8 mouse cellular contexts compared by ENCODE assay signal in genomic region chr17:47294091-47294534, GRCm38 (mm10).
DNase-seq lines count a peak whose midpoint lies in the region; ATAC-seq lines count a peak whose summit lies in the region.

No protein-coding gene starts in this region.

- 64% methylated on average over 5 of the region's 5 CpGs for WGBS in neural tube, embryonic 13.5 days
- 55% methylated on average over 5 of the region's 5 CpGs for WGBS in neural tube, embryonic 15.5 days
- WGBS in forebrain, embryonic 13.5 days: 35% methylated on average over 5 of the region's 5 CpGs

- ATAC-seq in neural tube, embryonic 13.5 days (ENCODE audit: low read depth): peak; percentile 61; the same call in 1 of the 2 replicates
- no peak for ATAC-seq in neural tube, embryonic 15.5 days (ENCODE audit: low FRiP score)
- ATAC-seq in forebrain, embryonic 13.5 days: 0 out of 2 replicates have a peak, but pooled peaks have one; percentile 43
- no peak for ATAC-seq in erythroid progenitor cell, adult 5-6 weeks (replicated peaks; ENCODE audit: low FRiP score, poor library complexity, severe bottlenecking)

- H3K27ac ChIP-seq in neural tube, embryonic 13.5 days (replicated peaks): no peak overlapping the region
- no peak overlapping the region for H3K27ac ChIP-seq in neural tube, embryonic 15.5 days (replicated peaks)
- no peak overlapping the region; the same call in 1 of the 2 replicates for H3K27ac ChIP-seq in forebrain, embryonic 13.5 days

- peaks cover 19% of the 10 kb centered on the region for H3K4me1 ChIP-seq in neural tube, embryonic 13.5 days (replicated peaks)
- H3K4me1 ChIP-seq in neural tube, embryonic 15.5 days: peaks cover 18% of the 10 kb centered on the region
- peaks cover 15% of the 10 kb centered on the region for H3K4me1 ChIP-seq in forebrain, embryonic 13.5 days

- peak; percentile 43 for DNase-seq in induced T-regulatory cell, adult 2 months (ENCODE audit: low read depth)
- DNase-seq in lung, postnatal 10 days: peak; percentile 48
- DNase-seq in urinary bladder, postnatal 25 days (ENCODE audit: low spot score): peak; percentile 33
- DNase-seq in cerebellum, adult 11-12 months: no peak

- H3K9me3 ChIP-seq in neural tube, embryonic 13.5 days: no peaks in the 10 kb centered on the region
- H3K9me3 ChIP-seq in neural tube, embryonic 15.5 days (replicated peaks): no peaks in the 10 kb centered on the region
- H3K9me3 ChIP-seq in forebrain, embryonic 13.5 days (replicated peaks): no peaks in the 10 kb centered on the region

- peaks cover 8% of the 10 kb centered on the region for H3K36me3 ChIP-seq in neural tube, embryonic 13.5 days
- H3K36me3 ChIP-seq in neural tube, embryonic 15.5 days: 0 out of 2 replicates have a peak, but pooled peaks cover 3% of the 10 kb centered on the region
- H3K36me3 ChIP-seq in forebrain, embryonic 13.5 days (ENCODE audit: poor library complexity, severe bottlenecking): peaks cover 8% of the 10 kb centered on the region; the same call in 1 of the 2 replicates

- no peak overlapping the region for H3K4me3 ChIP-seq in neural tube, embryonic 13.5 days
- H3K4me3 ChIP-seq in neural tube, embryonic 15.5 days (replicated peaks): no peak overlapping the region
- no peak overlapping the region for H3K4me3 ChIP-seq in forebrain, embryonic 13.5 days

- no peaks in the 10 kb centered on the region for H3K27me3 ChIP-seq in neural tube, embryonic 13.5 days
- H3K27me3 ChIP-seq in neural tube, embryonic 15.5 days (replicated peaks): no peaks in the 10 kb centered on the region
- H3K27me3 ChIP-seq in forebrain, embryonic 13.5 days: no peaks in the 10 kb centered on the region

- H3K9ac ChIP-seq in neural tube, embryonic 13.5 days: no peak overlapping the region
- no peak overlapping the region for H3K9ac ChIP-seq in neural tube, embryonic 15.5 days (replicated peaks)
- peak overlapping the region; percentile 21; the same call in 1 of the 2 replicates for H3K9ac ChIP-seq in forebrain, embryonic 13.5 days

- H3K4me2 ChIP-seq in neural tube, embryonic 13.5 days: no peak overlapping the region
- no peak overlapping the region for H3K4me2 ChIP-seq in neural tube, embryonic 15.5 days
- no peak overlapping the region for H3K4me2 ChIP-seq in forebrain, embryonic 13.5 days

Comparison
In these comparisons a context has a peak if more than half of its experiments do, and no peak if none do; other contexts are left out.
1. ATAC-seq: peak in neural tube, embryonic 13.5 days (single experiment) and forebrain, embryonic 13.5 days (single experiment); none in neural tube, embryonic 15.5 days (single experiment) and erythroid progenitor cell, adult 5-6 weeks (single experiment).